Mouse (Mus musculus): Measurements from ENCODE around the gene Slamf6.
"Not testable (repeated sequence)": the region's sequence is repeated elsewhere in the genome, so short reads cannot be mapped to it uniquely, and the experiment has no call there.

Gene Slamf6

GRCm38 (mm10) chr1:171960726-171961125 lies 43.4 kb downstream of the Slamf6 start:
- DNase-seq = no peak

- no peak for DNase-seq
Measured at GRCm38 (mm10) chr1:171961704-171962103, 44.4 kb downstream of the Slamf6 start.

GRCm38 (mm10) chr1:171963613-171964012 lies 46.3 kb downstream of the Slamf6 start:
- DNase-seq = no peak

GRCm38 (mm10) chr1:171966054-171966790 lies 48.9 kb downstream of the Slamf6 start:
- no peak for DNase-seq

- DNase-seq = no peak
Measured at GRCm38 (mm10) chr1:171969221-171969620, 51.9 kb downstream of the Slamf6 start.

- no peak for DNase-seq
Measured at GRCm38 (mm10) chr1:171970854-171971586, 53.7 kb downstream of the Slamf6 start.

- DNase-seq = not testable (repeated sequence)
Measured at GRCm38 (mm10) chr1:171974361-171974760, 57.0 kb downstream of the Slamf6 start.

- no peak for DNase-seq
Measured at GRCm38 (mm10) chr1:171975377-171975776, 58.1 kb downstream of the Slamf6 start.

- DNase-seq = no peak
Measured at GRCm38 (mm10) chr1:171975831-171976230, 58.5 kb downstream of the Slamf6 start.

- DNase-seq = no peak
Measured at GRCm38 (mm10) chr1:171976826-171977539, 59.7 kb downstream of the Slamf6 start.

- DNase-seq = no peak
Measured at GRCm38 (mm10) chr1:171977891-171978290, 60.6 kb downstream of the Slamf6 start.

GRCm38 (mm10) chr1:171979969-171980730 lies 62.8 kb downstream of the Slamf6 start:
- DNase-seq = peak; percentile 49

GRCm38 (mm10) chr1:171982170-171982569 lies 64.9 kb downstream of the Slamf6 start:
- no peak for DNase-seq

GRCm38 (mm10) chr1:171982740-171983139 lies 65.4 kb downstream of the Slamf6 start:
- no peak for DNase-seq

GRCm38 (mm10) chr1:171983372-171984001 lies 66.2 kb downstream of the Slamf6 start:
- no peak for DNase-seq

GRCm38 (mm10) chr1:171984121-171984520 lies 66.8 kb downstream of the Slamf6 start:
- no peak for DNase-seq

- DNase-seq = no peak
Measured at GRCm38 (mm10) chr1:171991883-171992282, 74.6 kb downstream of the Slamf6 start.

- no peak for DNase-seq
Measured at GRCm38 (mm10) chr1:171992901-171993530, 75.7 kb downstream of the Slamf6 start.

GRCm38 (mm10) chr1:171994501-171994900 lies 77.2 kb downstream of the Slamf6 start:
- no peak for DNase-seq

GRCm38 (mm10) chr1:171994918-171995715 lies 77.8 kb downstream of the Slamf6 start:
- DNase-seq = no peak

GRCm38 (mm10) chr1:171996701-171997100 lies 79.4 kb downstream of the Slamf6 start:
- no peak for DNase-seq
